Mouse (Mus musculus) limb, embryonic 14.5 days (tissue): ENCODE measurements at regions not wholly inside any gene's neighbourhood (a gene's known extent, or its start where the extent isn't known, plus 50 kb on each side); places are given as distances from the start of the nearest gene placed in this dataset.

Source experiments
- ATAC-seq: fragments of 200-750 bp; cut with Nextera tagmentation; 2 replicates; pipeline ENCODE4 v1.8.0; 2017; ENCODE audit warnings: low read depth, moderate number of reproducible peaks, moderate TSS enrichment; ENCODE audit not compliant: low FRiP score
- DNase-seq: peaks from one replicate; pipeline ENCODE4 v3.0.0-alpha.2; 2015; ENCODE audit warnings: low spot score
- H3K27ac ChIP-seq: fragments of 300-500 bp; sonication (generic); replicated peaks from 2 replicates; pipeline ENCODE4 v1.5.1; 2014; ENCODE audit warnings: low read depth, mild to moderate bottlenecking, low read length, moderate library complexity, mixed read lengths
- H3K27me3 ChIP-seq: fragments of 300-500 bp; sonication (generic); 2 replicates; pipeline ENCODE4 v1.6.1; 2014; ENCODE audit warnings: low read length, mixed read lengths; ENCODE audit not compliant: control insufficient read depth, insufficient read depth
- H3K36me3 ChIP-seq: fragments of 300-500 bp; sonication (generic); 2 replicates; pipeline ENCODE4 v1.6.1; 2014; ENCODE audit warnings: mild to moderate bottlenecking, low read length, moderate library complexity, mixed read lengths; ENCODE audit not compliant: control insufficient read depth, insufficient read depth
- H3K4me1 ChIP-seq: fragments of 300-500 bp; sonication (generic); 2 replicates; pipeline ENCODE4 v1.6.1; 2014; ENCODE audit warnings: antibody characterized with exemption, low read length, mixed read lengths; ENCODE audit not compliant: control insufficient read depth, insufficient read depth
- H3K4me2 ChIP-seq: fragments of 300-500 bp; sonication (generic); replicated peaks from 2 replicates; pipeline ENCODE4 v1.6.1; 2014; ENCODE audit warnings: low read depth, mild to moderate bottlenecking, low read length, moderate library complexity; ENCODE audit not compliant: severe bottlenecking
- H3K4me3 ChIP-seq: fragments of 300-500 bp; sonication (generic); replicated peaks from 2 replicates; pipeline ENCODE4 v1.5.1; 2014; ENCODE audit warnings: low read length
- H3K9ac ChIP-seq: fragments of 300-500 bp; sonication (generic); 2 replicates; pipeline ENCODE4 v1.6.1; 2014; ENCODE audit warnings: mild to moderate bottlenecking, low read depth, low read length, moderate library complexity; ENCODE audit not compliant: severe bottlenecking
- H3K9me3 ChIP-seq: fragments of 300-500 bp; sonication (generic); 2 replicates; pipeline ENCODE4 v1.6.1; 2016; ENCODE audit warnings: low read length; ENCODE audit not compliant: control insufficient read depth
- POLR2A ChIP-seq: fragments of 200-500 bp; IDR thresholded peaks from 2 replicates; pipeline ENCODE4 v1.8.0; 2012; ENCODE audit warnings: inconsistent platforms, mild to moderate bottlenecking, moderate library complexity, borderline replicate concordance; ENCODE audit not compliant: insufficient read depth, insufficient read length; ENCODE audit errors: extremely low read depth
- WGBS: fragments of 180-500 bp; shearing (Covaris S2); extraction: QIAGEN DNeasy Blood & Tissue Kit; methylation state at CpG from one replicate; pipeline ENCODE4 v1.1.7; 2014; 5-methylcytosine and 5-hydroxymethylcytosine counted together

DNA sequence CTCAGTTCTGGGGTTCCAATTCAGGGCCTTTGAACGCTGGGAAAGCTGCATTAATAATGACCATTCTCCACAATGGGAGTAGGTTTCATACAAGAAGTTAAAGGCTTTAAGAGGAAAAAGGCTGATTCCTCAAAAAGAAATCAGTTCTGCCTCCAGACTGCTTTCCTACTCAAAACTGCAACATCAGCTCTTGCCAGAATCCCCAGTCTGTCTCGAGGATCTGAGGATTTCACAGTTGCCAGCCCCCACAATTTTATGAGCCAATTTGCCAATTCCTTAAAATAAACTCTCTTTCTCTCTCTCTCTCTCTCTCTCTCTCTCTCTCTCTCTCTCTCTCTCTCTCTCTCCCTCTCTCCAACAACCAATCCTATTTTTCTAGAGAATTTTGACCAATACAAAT, 51.3 kb upstream of the Nhs start:
- Histone ChIP-seq H3K4me2 (no peak overlapping the region), H3K27ac (no peak overlapping the region), H3K9me3 (no peaks in the 10 kb centered on the region), H3K9ac (no peak overlapping the region), H3K4me1 (no peaks in the 10 kb centered on the region), H3K36me3 (no peaks in the 10 kb centered on the region), H3K4me3 (no peak overlapping the region), H3K27me3 (no peaks in the 10 kb centered on the region)
- WGBS, result 35% methylated on average over 2 of the region's 2 CpGs
- TF ChIP-seq POLR2A, result no peak
- DNase-seq (no peak), ATAC-seq (no peak)
